Mouse (Mus musculus) testis, postnatal 10 days (tissue): ENCODE measurements around the gene Psmf1.

ENCODE experiments used
- DNase-seq: peaks from one replicate; pipeline ENCODE4 v3.0.0; 2021; ENCODE audit warnings: low spot score

Psmf1 gene

GRCm38 (mm10) chr2:151743845-151744244, at the start of gene Psmf1:
Gene Psmf1 (minus strand): TSS chr2:151744186.
- DNase-seq: no peak

- no peak for DNase-seq
Measured at GRCm38 (mm10) chr2:151791156-151791555, 47.2 kb upstream of the Psmf1 start.

DNA sequence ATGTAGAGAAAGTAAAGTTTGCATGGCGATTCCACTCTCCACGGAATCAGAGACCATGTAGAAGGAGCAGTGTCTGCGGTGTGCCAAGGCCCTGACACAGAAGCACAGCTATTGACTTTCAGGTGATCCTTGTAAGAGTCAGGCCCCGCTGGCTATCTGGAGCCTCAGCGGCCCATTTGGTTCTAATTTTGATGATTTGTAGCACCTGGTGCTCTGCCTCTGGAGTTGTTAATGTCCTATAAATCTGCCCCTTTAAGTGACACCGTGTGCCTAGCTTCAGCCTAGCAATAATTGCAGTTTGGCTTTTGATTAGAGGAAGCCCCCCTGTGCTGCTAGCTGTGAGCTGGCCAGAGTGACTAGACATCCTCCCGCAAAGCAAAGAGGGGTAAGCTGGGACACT, 46.2 kb upstream of the Psmf1 start:
- DNase-seq: no peak

DNA sequence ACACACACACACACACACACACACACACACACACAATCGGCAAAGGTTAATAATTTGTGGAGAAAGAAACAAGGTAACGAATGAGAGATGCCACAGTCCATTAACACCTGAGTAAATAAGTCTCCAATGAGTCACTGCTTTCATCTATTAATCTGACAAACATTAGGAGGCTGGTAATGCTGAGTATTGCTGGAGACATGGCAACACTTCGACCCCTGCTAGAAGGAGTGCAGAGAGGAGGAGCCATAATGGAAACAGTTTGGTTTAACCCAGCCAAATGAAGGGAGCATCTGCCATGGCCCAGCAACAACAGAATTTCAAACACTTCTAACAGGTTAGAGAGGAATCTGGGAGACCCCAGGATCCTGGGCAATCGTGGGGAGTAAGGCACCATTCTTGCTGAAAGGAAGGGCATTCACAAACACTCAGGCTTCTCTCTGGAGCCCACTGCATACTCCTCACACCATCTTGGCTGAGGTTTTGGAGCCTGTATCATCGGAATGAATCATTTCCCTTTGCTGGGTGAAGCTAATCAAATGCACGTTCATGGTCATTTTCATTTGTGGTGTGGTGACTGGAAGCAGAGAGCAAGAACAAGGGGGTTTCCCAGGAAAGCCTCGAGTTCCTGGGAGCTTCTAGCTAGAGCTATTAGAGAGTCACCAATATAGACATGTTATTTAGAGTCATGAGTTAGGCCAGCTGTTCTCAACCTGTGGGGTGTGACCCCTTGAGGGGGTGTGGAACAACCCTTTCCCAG, 44.4 kb upstream of the Psmf1 start:
- no peak for DNase-seq

DNA sequence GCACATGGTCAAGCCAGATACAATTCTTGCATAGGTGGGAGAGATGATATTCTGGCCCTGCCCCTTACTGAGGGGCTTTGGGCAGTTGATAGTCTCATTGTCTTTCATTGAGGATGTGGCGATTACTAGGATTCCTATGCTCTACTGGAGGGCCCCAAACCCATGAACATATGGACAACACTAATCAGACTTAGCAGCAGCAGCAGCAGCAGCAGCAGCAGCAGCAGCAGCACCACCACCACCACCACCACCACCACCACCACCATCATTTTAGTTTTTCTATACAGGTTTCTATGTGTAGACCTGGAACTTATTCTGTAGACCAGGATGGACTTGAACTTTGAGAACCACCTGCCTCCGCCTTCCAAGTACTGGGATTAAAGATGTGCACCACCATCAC, 39.5 kb upstream of the Psmf1 start:
- DNase-seq: no peak

GRCm38 (mm10) chr2:151777366-151777765, 33.4 kb upstream of the Psmf1 start:
- DNase-seq: no peak

GRCm38 (mm10) chr2:151773476-151773875, 29.5 kb upstream of the Psmf1 start:
- DNase-seq: no peak

- DNase-seq: no peak
Measured at GRCm38 (mm10) chr2:151772169-151772568, 28.2 kb upstream of the Psmf1 start.

DNA sequence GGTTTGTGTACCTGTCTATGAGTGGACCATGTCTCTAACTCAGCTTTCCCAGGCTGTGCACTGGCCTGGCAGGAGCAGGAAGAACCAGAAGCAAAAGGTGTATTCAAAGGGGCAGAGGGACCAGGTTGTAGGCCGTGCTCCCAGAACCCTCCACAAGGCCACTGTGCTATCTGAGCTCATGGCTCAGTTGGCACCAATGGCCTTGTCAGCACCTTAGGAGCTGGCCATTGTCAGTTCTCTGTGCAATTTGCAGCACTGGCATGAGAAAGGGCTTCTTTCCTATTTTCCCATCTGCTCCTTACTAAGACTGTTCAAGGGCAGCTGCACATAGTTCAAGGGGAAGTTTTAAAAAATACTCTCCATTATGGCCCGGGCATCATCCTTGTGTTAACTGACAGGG, 20.6 kb upstream of the Psmf1 start:
- DNase-seq: no peak

GRCm38 (mm10) chr2:151758806-151759353, 14.9 kb upstream of the Psmf1 start:
- DNase-seq: no peak

- no peak for DNase-seq
Measured at GRCm38 (mm10) chr2:151757451-151757850, 13.5 kb upstream of the Psmf1 start.

- no peak for DNase-seq
Measured at GRCm38 (mm10) chr2:151756277-151757061, 12.5 kb upstream of the Psmf1 start.

- DNase-seq: no peak
Measured at GRCm38 (mm10) chr2:151751330-151751729, 7.3 kb upstream of the Psmf1 start.

- peak; percentile 90 for DNase-seq
Measured at GRCm38 (mm10) chr2:151747847-151748705, 4.1 kb upstream of the Psmf1 start.

DNA sequence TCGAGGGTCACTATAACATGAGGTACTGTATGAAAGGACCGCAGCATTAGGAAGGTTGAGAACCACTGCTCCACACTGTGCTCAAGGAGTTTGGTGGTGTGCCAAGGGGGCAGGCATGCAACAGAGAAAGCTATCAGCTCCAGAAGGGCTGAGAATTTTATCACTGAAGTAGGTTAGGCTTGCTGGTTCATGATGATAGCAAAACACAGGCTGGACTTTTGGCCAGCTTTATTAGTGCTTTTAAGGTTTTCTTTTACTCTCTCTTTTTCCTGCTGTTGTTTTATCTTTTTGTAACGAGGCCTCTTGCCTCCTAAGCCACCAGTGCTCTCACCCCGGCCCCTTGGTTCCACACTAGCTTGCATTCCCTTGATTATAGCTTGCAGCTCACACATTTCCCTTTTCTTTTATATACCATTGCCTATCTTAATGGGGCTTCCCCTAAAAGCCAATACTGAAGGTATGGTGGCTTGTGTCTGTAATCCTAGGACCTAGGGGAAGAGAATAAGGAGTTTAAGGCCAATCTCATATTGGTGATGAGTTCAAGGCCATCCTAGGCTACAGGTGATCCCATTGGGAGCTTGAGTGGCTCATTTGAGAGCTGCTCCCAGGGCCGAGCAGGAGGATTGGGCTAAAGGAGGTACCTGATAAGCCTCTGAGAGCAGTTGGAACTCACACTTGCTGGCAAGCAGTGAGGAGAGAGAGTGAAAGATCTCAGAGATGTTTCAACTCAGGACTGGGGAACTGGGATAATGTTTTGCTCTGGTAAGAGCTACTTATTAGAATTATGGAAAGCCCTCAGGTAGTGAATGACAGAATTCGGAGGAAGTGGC, 921 bp downstream of the Psmf1 start:
- DNase-seq: no peak

- no peak for DNase-seq
Measured at GRCm38 (mm10) chr2:151742084-151742483, 1.9 kb downstream of the Psmf1 start.

DNA sequence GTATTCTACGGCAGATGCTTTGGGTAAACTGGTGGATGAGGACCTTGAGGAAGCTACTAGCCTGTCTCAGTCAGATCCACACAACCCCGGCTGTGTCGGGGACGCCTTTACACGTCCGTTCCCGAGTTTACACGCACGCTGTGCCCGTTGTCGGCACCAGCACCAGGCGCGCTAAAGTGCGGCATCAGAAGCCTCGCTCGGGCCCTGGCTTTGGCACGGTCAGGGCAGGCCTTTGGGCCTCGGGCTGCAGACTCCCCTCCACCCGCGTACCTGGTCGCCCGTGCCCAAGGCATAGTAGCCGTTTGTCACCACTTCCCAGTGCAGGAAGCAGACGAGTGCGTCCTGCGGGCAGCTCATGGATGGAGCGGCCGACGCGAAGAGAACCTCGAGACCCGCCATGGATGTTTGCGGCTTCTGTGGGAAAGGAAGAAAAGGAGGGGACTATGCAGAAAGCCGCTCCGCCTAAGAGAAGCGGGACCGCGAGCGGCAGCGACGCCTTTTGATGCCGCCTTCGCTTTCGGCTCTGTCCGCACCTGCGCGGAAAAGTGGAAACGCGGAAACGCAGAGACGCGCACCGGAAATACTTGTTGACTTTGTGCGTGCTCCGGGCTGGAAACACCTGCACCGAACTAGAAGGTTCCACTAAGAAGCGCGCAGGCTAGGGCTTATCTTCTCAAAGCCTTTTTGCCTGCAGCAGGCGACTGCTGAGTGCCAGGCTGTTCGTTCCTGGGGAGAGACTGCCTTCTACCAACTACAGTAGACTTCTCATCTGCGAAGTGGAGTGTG, 3.1 kb downstream of the Psmf1 start:
- peak; percentile 88 for DNase-seq

DNA sequence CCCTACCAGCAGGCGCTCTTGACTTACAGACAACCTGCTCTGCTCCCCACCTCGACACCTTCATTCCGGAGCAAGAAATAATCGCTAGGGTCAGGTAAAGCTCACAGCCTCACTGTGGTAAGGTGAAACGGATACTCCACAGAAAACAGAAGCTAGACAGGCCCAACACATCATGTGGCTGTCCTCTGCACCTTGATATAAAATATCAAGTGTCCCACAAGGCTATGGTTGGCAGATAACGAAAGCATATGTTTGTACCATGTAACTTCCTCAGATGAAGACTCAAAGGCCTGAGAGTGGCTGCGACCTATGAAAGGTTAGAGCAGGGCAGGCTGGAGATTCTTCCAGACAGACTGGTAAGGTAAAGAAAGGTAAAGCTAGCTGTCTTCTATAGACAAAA, 4.5 kb downstream of the Psmf1 start:
- no peak for DNase-seq

- no peak for DNase-seq
Measured at GRCm38 (mm10) chr2:151739081-151739480, 4.9 kb downstream of the Psmf1 start.

DNA sequence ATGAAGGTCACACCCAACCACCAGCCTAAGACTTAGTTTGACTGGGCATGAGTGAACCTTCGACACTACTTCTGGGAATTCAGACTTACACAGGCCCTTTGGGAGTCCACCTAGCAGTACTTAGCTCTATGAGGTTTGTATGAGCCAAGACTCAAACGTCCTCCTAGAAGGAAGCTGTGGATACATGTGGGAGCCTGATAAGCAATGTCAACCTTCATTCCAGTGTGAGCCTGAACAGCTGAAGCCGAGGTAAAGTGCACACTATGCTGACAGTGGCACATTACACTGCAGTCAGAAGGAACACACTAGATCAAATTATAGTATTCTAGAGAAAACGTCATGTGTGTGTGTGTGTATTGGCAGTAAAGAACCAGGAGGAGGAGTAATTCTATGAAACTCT, 5.5 kb downstream of the Psmf1 start:
- DNase-seq: no peak
